ENCODE assay signal across 30 mouse cellular contexts in genomic region chr8:71579009-71579408, GRCm38 (mm10). TPM values are rescaled to one million over a fixed set of nuclear protein-coding genes. Genes with fewer than 3 reads are reported as not detected.
DNase-seq lines count a peak whose midpoint lies in the region; ATAC-seq and TF ChIP-seq lines count a peak whose summit lies in the region.
"Had no signal": no experiment of that assay in that cellular context is flagged by ENCODE, and none has a peak within 500 bp of the region (broad histone marks: within the 10 kb centered on the region; RNA-seq: fewer than 3 reads in every experiment).

No protein-coding gene starts in this region.

- H3K9ac ChIP-seq in heart, adult 2 months (ENCODE audit: low read depth, low read length): no peak overlapping the region; the same call in 1 of the 2 replicates
- no peak overlapping the region for H3K9ac ChIP-seq in heart, embryonic 11.5 days (ENCODE audit: low read depth, low read length)
- no peak overlapping the region for H3K9ac ChIP-seq in midbrain, postnatal 0 days (replicated peaks; ENCODE audit: low read length, poor library complexity, severe bottlenecking)
- H3K9ac ChIP-seq: liver, postnatal 0 days; midbrain, embryonic 13.5 days had no signal

- no peak for TF ChIP-seq CTCF in heart, adult 2 months (IDR thresholded peaks at IDR 0.05)
- no peak for TF ChIP-seq CTCF in midbrain, postnatal 0 days (IDR thresholded peaks at IDR 0.05)

- H3K36me3 ChIP-seq in heart, adult 2 months (ENCODE audit: control insufficient read depth, insufficient read depth, low read length): no peaks in the 10 kb centered on the region
- H3K36me3 ChIP-seq in heart, embryonic 11.5 days (ENCODE audit: control insufficient read depth, insufficient read depth, low read length): no peaks in the 10 kb centered on the region
- H3K36me3 ChIP-seq in myocyte (ENCODE audit: control insufficient read depth, insufficient read depth): no peaks in the 10 kb centered on the region
- peaks cover 17% of the 10 kb centered on the region for H3K36me3 ChIP-seq in midbrain, postnatal 0 days (ENCODE audit: insufficient read depth, low read length)

- peak overlapping the region; percentile 57 for H3K27ac ChIP-seq in heart, adult 2 months
- no peak overlapping the region for H3K27ac ChIP-seq in heart, embryonic 11.5 days (ENCODE audit: low read depth, low read length)
- no peak overlapping the region for H3K27ac ChIP-seq in midbrain, postnatal 0 days (ENCODE audit: low read depth, low read length)
- H3K27ac ChIP-seq: embryonic facial prominence, embryonic 10.5 days; forebrain, embryonic 10.5 days; heart, embryonic 10.5 days; hindbrain, postnatal 0 days; stomach, postnatal 0 days had no signal

- intact Hi-C loops in heart, adult 2 months (cut with DNase I): no loop called here

- H3K4me1 ChIP-seq in heart, adult 2 months (ENCODE audit: control insufficient read depth, insufficient read depth, low read length): no peaks in the 10 kb centered on the region; the same call in 1 of the 2 replicates
- no peaks in the 10 kb centered on the region for H3K4me1 ChIP-seq in heart, embryonic 11.5 days (ENCODE audit: control insufficient read depth, insufficient read depth, low read length)
- no peaks in the 10 kb centered on the region for H3K4me1 ChIP-seq in midbrain, postnatal 0 days (ENCODE audit: insufficient read depth, low read length)
- H3K4me1 ChIP-seq: embryonic facial prominence, embryonic 10.5 days had no signal

- H3K9me3 ChIP-seq in heart, embryonic 11.5 days (replicated peaks; ENCODE audit: control insufficient read depth, low read length): no peaks in the 10 kb centered on the region
- H3K9me3 ChIP-seq in midbrain, postnatal 0 days (ENCODE audit: low read length): no peaks in the 10 kb centered on the region
- H3K9me3 ChIP-seq: embryonic facial prominence, embryonic 10.5 days; forebrain, embryonic 10.5 days; heart, embryonic 10.5 days; midbrain, embryonic 13.5 days had no signal

- H3ac ChIP-seq in myocyte (ENCODE audit: control insufficient read depth, insufficient read length): peak overlapping the region; percentile 5

- no peak for DNase-seq in heart, adult 2 months
- DNase-seq in 416B (ENCODE audit: low read depth): peak; percentile 81
- peak; percentile 45 for DNase-seq in NIH3T3 (ENCODE audit: low read depth)
- no peak for DNase-seq in midbrain, postnatal 0 days (ENCODE audit: low spot score)
- DNase-seq in embryo, embryonic 10 days (ENCODE audit: low spot score): no peak
- DNase-seq: B cell, adult 2 months; kidney, adult 9 months; kidney, postnatal 14 days; layer of hippocampus, postnatal 36 days; liver, postnatal 0 days; right cerebral cortex, postnatal 14 days; thymus, adult 2 months had no signal

- H3K4me2 ChIP-seq in heart, embryonic 11.5 days: no peak overlapping the region
- peak overlapping the region; percentile 87 for H3K4me2 ChIP-seq in myocyte (ENCODE audit: low read depth)
- H3K4me2 ChIP-seq in midbrain, postnatal 0 days (ENCODE audit: low read depth, low read length, poor library complexity, severe bottlenecking): no peak overlapping the region
- H3K4me2 ChIP-seq: midbrain, embryonic 13.5 days had no signal

- no peaks in the 10 kb centered on the region for H3K79me2 ChIP-seq in heart, adult 2 months (replicated peaks; ENCODE audit: control insufficient read depth, insufficient read depth, low read length)
- H3K79me2 ChIP-seq in myocyte (ENCODE audit: control insufficient read depth, insufficient read depth): no peaks in the 10 kb centered on the region

- no peak overlapping the region for H3K4me3 ChIP-seq in heart, adult 2 months
- H3K4me3 ChIP-seq in heart, embryonic 11.5 days (ENCODE audit: low read depth, low read length): no peak overlapping the region
- H3K4me3 ChIP-seq in myocyte: peak overlapping the region; percentile 50
- no peak overlapping the region for H3K4me3 ChIP-seq in midbrain, postnatal 0 days (ENCODE audit: low read depth, low read length)
- H3K4me3 ChIP-seq: embryonic facial prominence, embryonic 10.5 days; forebrain, embryonic 10.5 days; heart, embryonic 10.5 days; midbrain, embryonic 13.5 days had no signal

- no peak for TF ChIP-seq EP300 in heart, adult 2 months (IDR thresholded peaks at IDR 0.05; ENCODE audit: insufficient read depth, low read depth, low read length)

- no peaks in the 10 kb centered on the region for H3K27me3 ChIP-seq in heart, adult 2 months (ENCODE audit: control insufficient read depth, insufficient read depth, low read length)
- 0 out of 2 replicates have a peak, but pooled peaks cover 3% of the 10 kb centered on the region for H3K27me3 ChIP-seq in heart, embryonic 11.5 days (ENCODE audit: control insufficient read depth, insufficient read depth, low read length)
- H3K27me3 ChIP-seq in myocyte (ENCODE audit: control insufficient read depth, insufficient read depth, insufficient read length): no peaks in the 10 kb centered on the region
- no peaks in the 10 kb centered on the region for H3K27me3 ChIP-seq in midbrain, postnatal 0 days (ENCODE audit: insufficient read depth, low read length)
- H3K27me3 ChIP-seq: midbrain, embryonic 13.5 days had no signal

- ATAC-seq in heart, embryonic 11.5 days (replicated peaks; ENCODE audit: insufficient number of reproducible peaks, low FRiP score, low TSS enrichment): no peak
- ATAC-seq in midbrain, postnatal 0 days (ENCODE audit: low FRiP score): no peak
- ATAC-seq: hindbrain, postnatal 0 days; intestine, embryonic 16.5 days; liver, postnatal 0 days; lung, postnatal 0 days had no signal

- no peak for TF ChIP-seq POLR2A in heart, adult 2 months (IDR thresholded peaks at IDR 0.05; ENCODE audit: insufficient read depth, low read depth, low read length)
- no peak for TF ChIP-seq POLR2A in myocyte (IDR thresholded peaks at IDR 0.05; ENCODE audit: insufficient read length, low read depth)

- 43% methylated on average over 1 of the region's 1 CpGs for WGBS in heart, adult 2 months
- whole genome bisulfite sequencing in heart, embryonic 11.5 days (ENCODE audit: insufficient replicate concordance): 63% methylated on average over 1 of the region's 1 CpGs
- WGBS in midbrain, postnatal 0 days: 78% methylated on average over 1 of the region's 1 CpGs

TF ChIP-seq in myocyte, 11 proteins besides CTCF, POLR2A, EP300 and RAD21:
- TF ChIP-seq MAX (IDR thresholded peaks at IDR 0.05; ENCODE audit: low read depth): no peak
- TF ChIP-seq TCF3 (IDR thresholded peaks at IDR 0.05; ENCODE audit: insufficient read length, low read depth): no peak
- no peak for TF ChIP-seq REST (IDR thresholded peaks at IDR 0.05; ENCODE audit: insufficient read depth, insufficient read length)
- TF ChIP-seq USF1 (IDR thresholded peaks at IDR 0.05; ENCODE audit: low read depth): no peak
- TF ChIP-seq CEBPB (IDR thresholded peaks at IDR 0.05; ENCODE audit: insufficient read depth, poor library complexity, severe bottlenecking): no peak
- no peak for TF ChIP-seq TCF12 (IDR thresholded peaks at IDR 0.05; ENCODE audit: insufficient read depth, poor library complexity, severe bottlenecking)
- no peak for TF ChIP-seq E2F4 (IDR thresholded peaks at IDR 0.05; ENCODE audit: insufficient read depth)
- TF ChIP-seq POLR2AphosphoS2 (IDR thresholded peaks at IDR 0.05; ENCODE audit: insufficient read length, low read depth): no peak
- no peak for TF ChIP-seq MYOD1 (IDR thresholded peaks at IDR 0.05; ENCODE audit: control insufficient read depth in 1 of 3, insufficient read length in 2 of 3, low read depth in 2 of 3)
- no peak for TF ChIP-seq SRF (IDR thresholded peaks at IDR 0.05; ENCODE audit: control insufficient read depth, insufficient read length, low read depth)
- no peak for TF ChIP-seq MYOG (IDR thresholded peaks at IDR 0.05; ENCODE audit: control insufficient read depth in 1 of 3, insufficient read depth in 1 of 3, insufficient read length in 2 of 3, low read depth in 2 of 3)
TF ChIP-seq in myocyte: peak in this region for 0.

RNA-seq across cellular contexts. Expression of gene Slc27a1, which starts 10.3 kb away (rescaled TPM):
- 100 to 1,000 TPM; 159 to 191 TPM for total RNA-seq in heart, adult 2 months (2021)
- 227 and 281 TPM in 2 replicates for polyA plus RNA-seq in heart, adult 2 months (2012; rRNA removed)
- 9.2 and 10.8 TPM in 2 replicates for polyA plus RNA-seq in heart, embryonic 11.5 days (2014; fragmentation: Nextera tagmentation; extraction: Ambion mirVana)
- 33.9 TPM for polyA plus RNA-seq in myocyte (2012; fragmentation: generic; extraction: Trizol)
- total RNA-seq in midbrain, postnatal 0 days (2014; rRNA removed): 150 and 160 TPM in 2 replicates
- polyA plus RNA-seq in midbrain, postnatal 0 days (2015; fragmentation: Nextera tagmentation; extraction: Ambion mirVana): 99.7 and 110 TPM in 2 replicates

RNA-seq across cellular contexts. Expression of gene Nxnl1, which starts 12.6 kb away (rescaled TPM):
- total RNA-seq in heart, adult 2 months (2021): under 1 TPM; 0.14 to 0.18 TPM
- polyA plus RNA-seq in heart, adult 2 months (2012; rRNA removed): 0.12 TPM in 1 of 2 replicates, not detected in the other
- polyA plus RNA-seq in heart, embryonic 11.5 days (2014; fragmentation: Nextera tagmentation; extraction: Ambion mirVana): not detected in 2 replicates
- polyA plus RNA-seq in myocyte (2012; fragmentation: generic; extraction: Trizol): 0.04 TPM
- total RNA-seq in midbrain, postnatal 0 days (2014; rRNA removed): 0.55 TPM in 1 of 2 replicates, not detected in the other
- 0.05 and 0.12 TPM in 2 replicates for polyA plus RNA-seq in midbrain, postnatal 0 days (2015; fragmentation: Nextera tagmentation; extraction: Ambion mirVana)
- total RNA-seq: common myeloid progenitor, adult 5-6 weeks; gastrocnemius, adult 18-20 months; hindbrain, postnatal 0 days; layer of hippocampus, postnatal 36 days; left cerebral cortex, postnatal 10 days; liver, adult 2 months had no signal
- polyA plus RNA-seq: forebrain, embryonic 10.5 days; forebrain, embryonic 16.5 days; heart, embryonic 10.5 days; hindbrain, postnatal 0 days; intestine, embryonic 16.5 days; limb, embryonic 11.5 days; liver, adult 2 months; midbrain, embryonic 13.5 days; neural tube, embryonic 14.5 days had no signal

RNA-seq across cellular contexts. Expression of gene Pgls, which starts 13.0 kb away (rescaled TPM):
- total RNA-seq in heart, adult 2 months (2021): 10 to 100 TPM; 58.6 to 66.3 TPM
- 53.2 and 80.4 TPM in 2 replicates for polyA plus RNA-seq in heart, adult 2 months (2012; rRNA removed)
- polyA plus RNA-seq in heart, embryonic 11.5 days (2014; fragmentation: Nextera tagmentation; extraction: Ambion mirVana): 184 and 194 TPM in 2 replicates
- 248 TPM for polyA plus RNA-seq in myocyte (2012; fragmentation: generic; extraction: Trizol)
- total RNA-seq in midbrain, postnatal 0 days (2014; rRNA removed): 333 and 399 TPM in 2 replicates
- polyA plus RNA-seq in midbrain, postnatal 0 days (2015; fragmentation: Nextera tagmentation; extraction: Ambion mirVana): 293 and 300 TPM in 2 replicates

RNA-seq across cellular contexts. Expression of gene Fam129c, which starts 18.4 kb away (rescaled TPM):
- total RNA-seq in heart, adult 2 months (2021): under 1 TPM; 0.78 to 0.82 TPM
- polyA plus RNA-seq in heart, adult 2 months (2012; rRNA removed): 1.7 and 2.4 TPM in 2 replicates
- polyA plus RNA-seq in heart, embryonic 11.5 days (2014; fragmentation: Nextera tagmentation; extraction: Ambion mirVana): 1.9 and 2.0 TPM in 2 replicates
- 2.9 TPM for polyA plus RNA-seq in myocyte (2012; fragmentation: generic; extraction: Trizol)
- total RNA-seq in midbrain, postnatal 0 days (2014; rRNA removed): 5.3 and 5.9 TPM in 2 replicates
- polyA plus RNA-seq in midbrain, postnatal 0 days (2015; fragmentation: Nextera tagmentation; extraction: Ambion mirVana): 4.5 and 4.7 TPM in 2 replicates

RNA-seq across cellular contexts. Expression of gene Tmem221, which starts 20.3 kb away (rescaled TPM):
- under 1 TPM in 1 of 2 experiments, not detected in 1; 0.16 TPM for total RNA-seq in heart, adult 2 months (2021)
- 0.29 and 0.51 TPM in 2 replicates for polyA plus RNA-seq in heart, adult 2 months (2012; rRNA removed)
- polyA plus RNA-seq in heart, embryonic 11.5 days (2014; fragmentation: Nextera tagmentation; extraction: Ambion mirVana): 0.21 and 0.35 TPM in 2 replicates
- 0.20 TPM for polyA plus RNA-seq in myocyte (2012; fragmentation: generic; extraction: Trizol)
- 0.11 and 0.14 TPM in 2 replicates for total RNA-seq in midbrain, postnatal 0 days (2014; rRNA removed)
- 0.20 TPM in 1 of 2 replicates, not detected in the other for polyA plus RNA-seq in midbrain, postnatal 0 days (2015; fragmentation: Nextera tagmentation; extraction: Ambion mirVana)
- total RNA-seq: common myeloid progenitor, adult 5-6 weeks; gastrocnemius, adult 18-20 months; hematopoietic stem cell, adult 5-6 weeks; layer of hippocampus, postnatal 36 days; left cerebral cortex, postnatal 10 days had no signal
- polyA plus RNA-seq: midbrain, embryonic 13.5 days; neural tube, embryonic 14.5 days had no signal

Comparison
In these comparisons a context has a peak if more than half of its experiments do, and no peak if none do; other contexts are left out.
1. DNase-seq: peak in 416B (single experiment) and NIH3T3 (single experiment); none in heart, adult 2 months (0 of 2), midbrain, postnatal 0 days (single experiment) and embryo, embryonic 10 days (single experiment).